Mouse (Mus musculus) kidney, postnatal 36 days (tissue): ENCODE data around the gene Nkap.
A peak's percentile ranks its signal among the peaks of the same experiment; 100 is the strongest.
"Not testable (repeated sequence)": the region's sequence is repeated elsewhere in the genome, so short reads cannot be mapped to it uniquely, and the experiment has no call there.

Source experiments
- DNase-seq, 2 experiments: peaks; one replicate each; pipeline ENCODE4 v3.0.0; 2021 to 2022; ENCODE audit warnings: mixed read lengths in 2 of 2

Nkap gene

GRCm38 (mm10) chrX:37161169-37161568 is 34.6 kb downstream of the Nkap start:
- no peak for DNase-seq

- DNase-seq = no peak
Measured at GRCm38 (mm10) chrX:37163115-37163514, 36.5 kb downstream of the Nkap start.

GRCm38 (mm10) chrX:37167085-37167484 is 40.5 kb downstream of the Nkap start:
- peak; percentile 48 to 53 for DNase-seq

GRCm38 (mm10) chrX:37168742-37169141 is 42.1 kb downstream of the Nkap start, which contains the start of gene Akap14:
TSS of gene Akap14 (minus strand) at chrX:37168842.
- no peak for DNase-seq

- not testable (repeated sequence) for DNase-seq
Measured at GRCm38 (mm10) chrX:37184401-37184800, 57.8 kb downstream of the Nkap start.

- no peak for DNase-seq
Measured at GRCm38 (mm10) chrX:37190755-37191104, 64.1 kb downstream of the Nkap start.

GRCm38 (mm10) chrX:37191105-37191743 is 64.6 kb downstream of the Nkap start, which contains the start of the genes Ndufa1 and Rnf113a1:
TSS of gene Ndufa1 (minus strand) at chrX:37191163.
TSS of gene Rnf113a1 (plus strand) at chrX:37191245.
- DNase-seq = peak; percentile 84 to 91

- peak in 1 of 2 experiments; percentile 1 for DNase-seq
Measured at GRCm38 (mm10) chrX:37191744-37192379, 65.3 kb downstream of the Nkap start.

GRCm38 (mm10) chrX:37198676-37199075 is 72.1 kb downstream of the Nkap start:
- DNase-seq = no peak
